Mouse (Mus musculus) activated CD4-positive, CD25-positive, alpha-beta regulatory T cell, adult 9 weeks (primary cell): ENCODE measurements around the gene Vmn1r54. TPM values are rescaled to one million over a fixed set of nuclear protein-coding genes. Genes with fewer than 3 reads are reported as not detected.

Experiments used
- polyA plus RNA-seq: library from polyadenylated mRNA; unstranded; fragments of 100-300 nt; shearing (Covaris generic); gene quantifications from one replicate; pipeline ENCODE4 v1.2.1, GENCODE M21; 2017

The Vmn1r54 gene
- polyA plus RNA-seq = not detected

DNA sequence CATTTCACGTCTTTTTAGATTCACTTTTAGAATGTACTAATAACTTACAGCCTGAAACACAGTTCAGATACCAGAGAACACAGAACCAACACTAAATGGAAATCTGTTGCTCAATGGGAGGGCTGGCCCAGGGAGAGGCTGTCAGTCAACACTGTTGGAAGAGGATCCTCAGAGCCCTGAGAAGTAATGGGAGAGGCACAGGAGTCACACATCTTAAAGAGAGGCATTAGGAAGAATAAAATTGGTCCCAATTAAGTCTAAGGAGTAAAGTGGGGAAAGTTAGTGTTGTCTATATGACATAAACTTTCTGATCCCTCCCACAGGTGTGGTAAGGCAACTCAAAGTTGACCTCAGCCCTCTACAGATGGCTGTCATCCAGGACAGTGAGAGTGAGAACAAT lies at the start of gene Vmn1r54:
TSS of gene Vmn1r54 (plus strand) at position 301 of the 400 bp plus-strand sequence.

DNA sequence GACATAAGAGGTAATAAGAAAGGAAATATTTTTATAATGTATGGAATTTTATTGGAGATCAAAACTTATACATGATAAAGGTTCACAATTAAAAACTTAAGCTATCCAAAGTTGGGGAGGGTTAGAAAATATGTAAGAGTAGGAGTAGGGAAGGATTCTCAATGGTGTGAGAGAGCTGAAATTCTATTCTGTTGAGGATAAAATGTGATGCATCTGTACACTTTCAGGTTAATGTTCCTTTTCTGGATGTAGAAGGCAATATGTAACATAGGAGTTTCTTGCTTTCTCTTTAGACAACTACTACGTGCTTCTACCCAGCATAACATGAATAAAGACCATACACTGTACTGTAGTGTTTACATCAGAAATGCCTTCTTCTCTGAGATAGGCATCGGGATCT lies 43.6 kb upstream of the Vmn1r54 start, which contains the start of gene V1ra8:
TSS of gene V1ra8 (plus strand) at position 301 of the 400 bp plus-strand sequence.

DNA sequence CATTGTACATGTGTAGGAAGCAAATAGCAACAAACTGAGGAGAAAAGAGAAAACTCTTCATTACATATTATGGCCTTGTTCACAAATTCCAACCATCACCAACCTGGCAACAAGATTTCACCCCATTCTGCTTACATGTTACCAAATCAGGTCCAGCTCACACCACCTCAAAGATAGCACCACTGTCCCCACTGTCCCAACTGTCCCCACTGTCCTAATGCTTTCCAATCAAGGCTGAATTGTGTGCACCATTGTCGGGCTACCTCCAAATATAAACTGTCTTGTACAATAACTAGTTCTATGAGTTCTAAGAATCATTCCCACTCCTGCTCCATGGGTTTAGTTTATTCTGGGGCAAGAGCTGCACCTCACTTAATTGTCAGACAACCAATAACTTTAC lies 21.8 kb upstream of the Vmn1r54 start, which contains the start of gene Vmn1r53:
TSS of gene Vmn1r53 (minus strand) at position 101 of the 400 bp plus-strand sequence.

DNA sequence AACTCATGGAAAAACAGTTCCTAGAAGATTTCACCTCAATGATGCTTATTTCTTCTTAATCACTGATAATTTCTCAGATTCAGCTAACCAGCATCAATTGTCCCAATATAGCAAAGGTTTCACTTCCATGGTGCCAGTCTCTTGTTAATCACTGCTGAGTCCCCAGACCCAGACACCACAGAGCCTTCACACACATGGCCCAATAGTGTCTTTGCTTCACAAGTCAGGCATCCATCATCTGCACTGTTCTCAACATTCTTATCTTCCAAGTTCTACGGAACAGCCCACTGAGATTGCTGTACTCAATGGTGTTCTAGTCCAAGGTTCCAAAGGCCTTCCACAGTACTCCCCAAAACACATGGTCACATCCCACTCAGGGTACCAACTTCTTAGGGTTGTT lies 54.8 kb downstream of the Vmn1r54 start, which contains the start of gene BC048671:
TSS of gene BC048671 (plus strand) at position 301 of the 400 bp plus-strand sequence.

Other genes starting within 250 kb of the Vmn1r54 start
- gene Vmn1r47, start 230.2 kb upstream of the Vmn1r54 start, polyA plus RNA-seq = not detected
- not detected for gene Vmn1r48, start 209.5 kb upstream of the Vmn1r54 start, polyA plus RNA-seq
- not detected for gene Vmn1r49, start 167.8 kb upstream of the Vmn1r54 start, polyA plus RNA-seq
- gene Vmn1r50, start 144.9 kb upstream of the Vmn1r54 start, polyA plus RNA-seq = not detected
- gene Vmn1r51, start 123.7 kb upstream of the Vmn1r54 start, polyA plus RNA-seq = not detected
- not detected for gene Vmn1r52, start 71.5 kb upstream of the Vmn1r54 start, polyA plus RNA-seq
- not detected for gene V1ra8, start 43.5 kb upstream of the Vmn1r54 start, polyA plus RNA-seq
- not detected for gene Vmn1r53, start 21.9 kb upstream of the Vmn1r54 start, polyA plus RNA-seq
- not detected for gene BC048671, start 54.9 kb downstream of the Vmn1r54 start, polyA plus RNA-seq
- gene Chst13, start 78.9 kb downstream of the Vmn1r54 start, polyA plus RNA-seq = not detected
- gene Uroc1, start 87.0 kb downstream of the Vmn1r54 start, polyA plus RNA-seq = not detected
- 2.5 TPM for gene Zxdc, start 123.2 kb downstream of the Vmn1r54 start, polyA plus RNA-seq
- gene Cfap100, start 182.5 kb downstream of the Vmn1r54 start, polyA plus RNA-seq = not detected
- not detected for gene Klf15, start 216.3 kb downstream of the Vmn1r54 start, polyA plus RNA-seq
- 1.2 TPM for gene Aldh1l1, start 240.1 kb downstream of the Vmn1r54 start, polyA plus RNA-seq